Mouse (Mus musculus) lung, adult 2 months (tissue): ENCODE measurements around the gene Ptgs1.

Experiments
- CTCF ChIP-seq: fragments of 200-500 bp; IDR thresholded peaks from 2 replicates; pipeline ENCODE4 v1.5.1; 2011; ENCODE audit warnings: mild to moderate bottlenecking, low read length, control low read depth; ENCODE audit not compliant: insufficient read depth
- POLR2A ChIP-seq: fragments of 200-500 bp; IDR thresholded peaks from 2 replicates; pipeline ENCODE4 v1.6.1; 2011; ENCODE audit warnings: low read depth, mild to moderate bottlenecking, control low read depth, low read length, borderline replicate concordance; ENCODE audit errors: extremely low read depth

DNA sequence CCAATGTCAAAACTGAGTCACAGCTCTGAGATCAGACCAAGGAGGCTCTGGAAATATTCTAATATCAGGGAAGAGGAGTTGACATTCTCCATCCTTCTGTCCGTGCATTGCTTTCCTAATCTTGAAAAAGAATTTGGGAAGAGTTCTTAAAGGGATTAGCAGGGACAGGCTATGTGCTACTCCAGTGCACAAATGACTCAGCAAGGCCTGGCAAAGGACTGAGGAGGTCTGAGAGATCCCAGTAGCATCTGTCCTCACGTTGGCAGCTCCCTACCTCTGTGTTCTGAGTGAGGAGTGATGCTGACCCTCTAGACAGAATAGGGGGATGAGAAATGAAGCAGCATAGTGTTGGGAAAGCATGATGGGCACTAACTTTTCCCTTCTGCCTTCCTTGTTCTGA is 40.0 kb downstream of the Ptgs1 start:
- TF ChIP-seq POLR2A (no peak), CTCF (no peak)
